In the genomic region with DNA sequence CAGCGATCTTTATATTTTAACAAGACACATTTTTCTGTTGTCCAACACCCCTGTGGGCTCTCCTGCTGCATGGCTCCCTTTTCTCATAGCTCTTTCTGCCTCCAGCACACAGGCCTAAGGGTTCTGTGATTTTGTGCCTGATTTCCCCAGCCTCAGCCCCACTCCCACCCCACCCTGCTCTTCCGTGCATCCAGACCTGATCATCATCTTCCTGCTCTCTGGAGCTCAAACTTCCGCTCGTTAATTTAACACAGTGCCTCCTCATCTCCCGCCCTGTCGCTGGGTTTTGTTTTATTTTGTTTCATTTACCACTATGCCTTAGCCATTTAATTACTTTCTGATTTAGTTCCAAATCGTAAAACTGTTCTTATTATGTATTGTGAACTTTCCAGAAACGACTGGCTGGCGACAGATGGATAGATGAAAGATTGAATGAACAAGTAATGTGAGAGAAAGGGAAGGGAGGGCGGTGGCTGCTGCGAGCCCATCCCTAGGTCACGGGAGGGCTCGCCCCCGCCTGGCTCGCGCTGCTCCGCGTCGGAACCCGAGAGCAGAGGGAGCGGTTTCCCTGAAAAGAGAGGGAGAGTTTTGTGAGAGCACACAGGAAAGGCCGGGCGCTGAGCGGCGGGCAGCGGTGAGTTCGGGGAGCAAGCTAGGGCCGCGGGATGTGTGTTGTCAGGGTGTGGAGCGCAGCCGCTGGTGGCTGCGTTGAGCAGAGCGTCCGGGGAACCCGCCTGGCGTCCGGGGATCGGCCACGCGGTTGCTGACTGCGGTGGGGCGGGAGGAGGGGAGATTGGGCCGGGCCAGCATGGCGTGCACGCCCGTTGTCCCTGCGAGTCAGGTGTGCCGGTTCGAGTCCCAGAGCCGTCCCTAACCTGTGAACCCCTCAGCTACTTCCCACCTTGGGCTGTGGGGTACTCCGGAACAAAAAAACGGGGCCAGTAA, we compare ENCODE assay signal across 8 mouse cellular contexts. TPM values are rescaled to one million over a fixed set of nuclear protein-coding genes. Genes with fewer than 3 reads are reported as not detected.
DNase-seq lines count a peak whose midpoint lies in the region; ATAC-seq and TF ChIP-seq lines count a peak whose summit lies in the region.

A gene (plus strand): TSS at position 276 of the 945 bp plus-strand sequence.

- peak within 1 kb of the TSS; percentile 69 for H3K4me2 ChIP-seq in heart, embryonic 11.5 days
- H3K4me2 ChIP-seq in kidney, embryonic 16.5 days (replicated peaks; ENCODE audit: low read depth, low read length), result peak within 1 kb of the TSS; percentile 59
- peak within 1 kb of the TSS; percentile 88 for H3K4me2 ChIP-seq in myocyte (ENCODE audit: low read depth)

- H3K4me3 ChIP-seq in bone marrow macrophage, adult 2 months (ENCODE audit: insufficient read depth, low read length), result peak within 1 kb of the TSS; percentile 76
- H3K4me3 ChIP-seq in heart, embryonic 11.5 days (ENCODE audit: low read depth, low read length), result peak within 1 kb of the TSS; percentile 72
- peak within 1 kb of the TSS; percentile 74 for H3K4me3 ChIP-seq in kidney, embryonic 16.5 days (ENCODE audit: low read length)
- H3K4me3 ChIP-seq in liver, adult 2 months (ENCODE audit: insufficient read depth, low read depth, low read length), result peak within 1 kb of the TSS; percentile 83
- peak within 1 kb of the TSS; percentile 48 for H3K4me3 ChIP-seq in myocyte

- peak; percentile 90 for DNase-seq in A20 (ENCODE audit: low read depth, low spot score)
- DNase-seq in liver, adult 2 months (ENCODE audit: extremely low read depth, low read depth, low spot score), result peak; percentile 60
- peak; percentile 83 for DNase-seq in splenic B cell, adult 2 months (ENCODE audit: low read depth, low spot score)

- H3K9me3 ChIP-seq in heart, embryonic 11.5 days (replicated peaks; ENCODE audit: control insufficient read depth, low read length), result no peaks in the 10 kb centered on the region
- H3K9me3 ChIP-seq in kidney, embryonic 16.5 days (ENCODE audit: low read length), result no peaks in the 10 kb centered on the region

- ATAC-seq in erythroblast, adult 5-6 weeks (replicated peaks; ENCODE audit: low FRiP score, poor library complexity, severe bottlenecking), result peak; percentile 80
- peak; percentile 87 for ATAC-seq in heart, embryonic 11.5 days (replicated peaks; ENCODE audit: insufficient number of reproducible peaks, low FRiP score, low TSS enrichment)
- ATAC-seq in kidney, embryonic 16.5 days (ENCODE audit: low FRiP score, low TSS enrichment), result peak; percentile 96

- no peak for TF ChIP-seq CTCF in bone marrow macrophage, adult 2 months (IDR thresholded peaks at IDR 0.05; ENCODE audit: low read depth, low read length)
- no peak for TF ChIP-seq CTCF in liver, adult 2 months (IDR thresholded peaks at IDR 0.05; ENCODE audit: low read depth, low read length)

- H3K79me2 ChIP-seq in liver, adult 2 months (ENCODE audit: control insufficient read depth, insufficient read depth, low read length), result no peaks in the 10 kb centered on the region
- H3K79me2 ChIP-seq in myocyte (ENCODE audit: control insufficient read depth, insufficient read depth), result peaks cover 6% of the 10 kb centered on the region

- TF ChIP-seq POLR2A in bone marrow macrophage, adult 2 months (IDR thresholded peaks at IDR 0.05; ENCODE audit: borderline replicate concordance, low read depth, low read length), result no peak
- peak; percentile 13; the same call in 1 of the 2 replicates for TF ChIP-seq POLR2A in liver, adult 2 months (IDR thresholded peaks at IDR 0.05; ENCODE audit: extremely low read depth, insufficient read depth, low read length)
- TF ChIP-seq POLR2A in myocyte (IDR thresholded peaks at IDR 0.05; ENCODE audit: insufficient read length, low read depth), result peak; percentile 86

- H3K36me3 ChIP-seq in heart, embryonic 11.5 days (ENCODE audit: control insufficient read depth, insufficient read depth, low read length), result no peaks in the 10 kb centered on the region
- 0 out of 2 replicates have a peak, but pooled peaks cover 6% of the 10 kb centered on the region for H3K36me3 ChIP-seq in kidney, embryonic 16.5 days (ENCODE audit: insufficient read depth, low read length)
- peaks cover 2% of the 10 kb centered on the region; the same call in 1 of the 2 replicates for H3K36me3 ChIP-seq in liver, adult 2 months (ENCODE audit: control insufficient read depth, insufficient read depth, low read length)
- H3K36me3 ChIP-seq in myocyte (ENCODE audit: control insufficient read depth, insufficient read depth), result peaks cover 6% of the 10 kb centered on the region
- 0 out of 2 replicates have a peak, but pooled peaks cover 3% of the 10 kb centered on the region for H3K36me3 ChIP-seq in splenic B cell, adult 2 months (ENCODE audit: control insufficient read depth, insufficient read depth, low read length, poor library complexity, severe bottlenecking)

- H3ac ChIP-seq in myocyte (ENCODE audit: control insufficient read depth, insufficient read length), result peak within 1 kb of the TSS; percentile 11

- peak within 1 kb of the TSS; percentile 67 for H3K27ac ChIP-seq in bone marrow macrophage, adult 2 months (ENCODE audit: insufficient read depth, low read depth, low read length)
- H3K27ac ChIP-seq in heart, embryonic 11.5 days (ENCODE audit: low read depth, low read length), result peak within 1 kb of the TSS; percentile 79
- peak within 1 kb of the TSS; percentile 92 for H3K27ac ChIP-seq in kidney, embryonic 16.5 days (ENCODE audit: low read length)
- H3K27ac ChIP-seq in liver, adult 2 months (replicated peaks; ENCODE audit: insufficient read depth, low read depth, low read length), result no peak within 1 kb of the TSS

- H3K27me3 ChIP-seq in heart, embryonic 11.5 days (ENCODE audit: control insufficient read depth, insufficient read depth, low read length), result no peaks in the 10 kb centered on the region
- H3K27me3 ChIP-seq in kidney, embryonic 16.5 days (ENCODE audit: insufficient read depth, low read length), result no peaks in the 10 kb centered on the region
- no peaks in the 10 kb centered on the region for H3K27me3 ChIP-seq in liver, adult 2 months (ENCODE audit: control insufficient read depth, insufficient read depth, low read length)
- no peaks in the 10 kb centered on the region for H3K27me3 ChIP-seq in myocyte (ENCODE audit: control insufficient read depth, insufficient read depth, insufficient read length)
- no peaks in the 10 kb centered on the region for H3K27me3 ChIP-seq in splenic B cell, adult 2 months (ENCODE audit: control insufficient read depth, insufficient read depth, low read length, poor library complexity, severe bottlenecking)

- 2% methylated on average over 52 of the region's 52 CpGs for WGBS in heart, embryonic 11.5 days (ENCODE audit: insufficient replicate concordance)
- 1% methylated on average over 52 of the region's 52 CpGs for WGBS in kidney, embryonic 16.5 days
- 3% methylated on average over 51 of the region's 52 CpGs for WGBS in liver, adult 2 months

- H3K9ac ChIP-seq in heart, embryonic 11.5 days (ENCODE audit: low read depth, low read length), result peak within 1 kb of the TSS; percentile 91
- H3K9ac ChIP-seq in kidney, embryonic 16.5 days (replicated peaks; ENCODE audit: low read length), result peak within 1 kb of the TSS; percentile 85
- H3K9ac ChIP-seq in liver, adult 2 months (ENCODE audit: low read depth, low read length), result peak within 1 kb of the TSS; percentile 84

- peaks cover 10% of the 10 kb centered on the region for H3K4me1 ChIP-seq in bone marrow macrophage, adult 2 months (ENCODE audit: control insufficient read depth, insufficient read depth, low read length)
- no peaks in the 10 kb centered on the region; the same call in 1 of the 2 replicates for H3K4me1 ChIP-seq in heart, embryonic 11.5 days (ENCODE audit: control insufficient read depth, insufficient read depth, low read length)
- peaks cover 9% of the 10 kb centered on the region; the same call in 1 of the 2 replicates for H3K4me1 ChIP-seq in kidney, embryonic 16.5 days (ENCODE audit: insufficient read depth, low read length)
- H3K4me1 ChIP-seq in liver, adult 2 months (ENCODE audit: control insufficient read depth, insufficient read depth, low read length), result no peaks in the 10 kb centered on the region

TF ChIP-seq in myocyte, 11 proteins besides CTCF, POLR2A, EP300 and RAD21:
- TF ChIP-seq MYOD1 (IDR thresholded peaks at IDR 0.05; ENCODE audit: control insufficient read depth in 1 of 3, insufficient read length in 2 of 3, low read depth in 2 of 3), result peak in 1 of 3 experiments; percentile 14
- no peak for TF ChIP-seq TCF12 (IDR thresholded peaks at IDR 0.05; ENCODE audit: insufficient read depth, poor library complexity, severe bottlenecking)
- peak; percentile 90 for TF ChIP-seq POLR2AphosphoS2 (IDR thresholded peaks at IDR 0.05; ENCODE audit: insufficient read length, low read depth)
- peak; percentile 16 for TF ChIP-seq E2F4 (IDR thresholded peaks at IDR 0.05; ENCODE audit: insufficient read depth)
- TF ChIP-seq REST (IDR thresholded peaks at IDR 0.05; ENCODE audit: insufficient read depth, insufficient read length), result peak; percentile 14
- peak in 1 of 3 experiments; percentile 53 for TF ChIP-seq MYOG (IDR thresholded peaks at IDR 0.05; ENCODE audit: control insufficient read depth in 1 of 3, insufficient read depth in 1 of 3, insufficient read length in 2 of 3, low read depth in 2 of 3)

RNA-seq across cellular contexts. Expression of the gene that starts here (rescaled TPM):
- polyA plus RNA-seq in bone marrow macrophage, adult 2 months (2012; ENCODE audit: insufficient read depth, insufficient read length, missing spikeins), result 8.1 and 10.1 TPM in 2 replicates
- 5.0 and 5.9 TPM in 2 replicates for total RNA-seq in erythroblast, adult 5-6 weeks (2015; ENCODE audit: low replicate concordance)
- 2.8 and 4.0 TPM in 2 replicates for total RNA-seq in erythroblast, adult 5-6 weeks (2017; ENCODE audit: low replicate concordance)
- 41.5 and 48.7 TPM in 2 replicates for polyA plus RNA-seq in heart, embryonic 11.5 days (2014; fragmentation: Nextera tagmentation; extraction: Ambion mirVana)
- 47.1 and 49.9 TPM in 2 replicates for polyA plus RNA-seq in kidney, embryonic 16.5 days (2015; fragmentation: Nextera tagmentation; extraction: Ambion mirVana)
- 10.5 TPM in 2 replicates for total RNA-seq in liver, adult 2 months (2014; rRNA removed)
- 4.2 and 4.8 TPM in 2 replicates for polyA plus RNA-seq in liver, adult 2 months (2012; rRNA removed)
- polyA plus RNA-seq in myocyte (2012; fragmentation: generic; extraction: Trizol), result 10.0 TPM
